Mouse (Mus musculus) olfactory bulb, adult 2 months (tissue): ENCODE data around the gene Wfdc1.

Experiments used
- CTCF ChIP-seq: fragments of 200-500 bp; IDR thresholded peaks from 2 replicates; pipeline ENCODE4 v1.5.1; 2012; ENCODE audit warnings: low read depth, mild to moderate bottlenecking, low read length, moderate library complexity; ENCODE audit not compliant: insufficient read depth
- POLR2A ChIP-seq: fragments of 200-500 bp; IDR thresholded peaks from 2 replicates; pipeline ENCODE4 v1.6.1; 2012; ENCODE audit warnings: mild to moderate bottlenecking, low read depth, low read length, moderate library complexity; ENCODE audit not compliant: insufficient read depth

DNA sequence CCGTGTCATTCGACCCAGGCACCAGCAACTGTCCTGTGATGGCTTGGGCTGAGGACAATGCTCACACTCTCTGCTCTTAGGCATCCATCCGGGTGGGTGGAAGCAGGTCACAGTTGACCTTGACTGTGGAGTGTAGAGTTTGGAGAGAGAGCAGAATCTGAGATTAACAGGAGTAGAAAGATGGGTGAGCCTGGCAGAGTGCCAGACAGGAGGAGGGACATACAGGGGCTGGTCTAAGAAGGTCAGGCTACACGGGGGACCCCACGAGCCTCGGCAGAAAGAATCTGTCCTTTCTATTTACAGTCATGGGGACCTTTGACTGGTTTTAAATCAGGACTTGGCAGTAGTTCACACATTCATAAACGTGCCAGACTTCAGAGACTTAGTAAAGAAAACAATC, 36.8 kb downstream of the Wfdc1 start:
- TF ChIP-seq CTCF (no peak), POLR2A (no peak)
